Mouse (Mus musculus) bone marrow macrophage, adult 2 months (primary cell): Measurements from ENCODE around the gene Igsf3.

ENCODE experiments used
- CTCF ChIP-seq: IDR thresholded peaks from 2 replicates; pipeline ENCODE4 v1.5.1; 2012; ENCODE audit warnings: low read depth, mild to moderate bottlenecking, low read length, moderate library complexity
- POLR2A ChIP-seq: IDR thresholded peaks from 2 replicates; pipeline ENCODE4 v1.6.1; 2012; ENCODE audit warnings: mild to moderate bottlenecking, low read depth, low read length, borderline replicate concordance

GRCm38 (mm10) chr3:101410202-101410601 is 33.3 kb downstream of the Igsf3 start:
- no peak for TF ChIP-seq POLR2A
- TF ChIP-seq CTCF: no peak
